Mouse (Mus musculus) kidney, embryonic 16.5 days (tissue): Measurements from ENCODE around the gene Hrasls5. TPM values are rescaled to one million over a fixed set of nuclear protein-coding genes. Genes with fewer than 3 reads are reported as not detected.
A peak's percentile ranks its signal among the peaks of the same experiment; 100 is the strongest.

Experiments used
- ATAC-seq: fragments of 200-750 bp; cut with Nextera tagmentation; 2 replicates; pipeline ENCODE4 v1.8.0; 2017; ENCODE audit warnings: moderate TSS enrichment; ENCODE audit not compliant: low FRiP score, low TSS enrichment
- H3K27ac ChIP-seq: fragments of 300-500 bp; sonication (generic); 2 replicates; pipeline ENCODE4 v1.5.1; 2014; ENCODE audit warnings: low read length
- H3K27me3 ChIP-seq: fragments of 300-500 bp; sonication (generic); 2 replicates; pipeline ENCODE4 v1.6.1; 2014; ENCODE audit warnings: low read length, control low read depth, mixed read lengths; ENCODE audit not compliant: insufficient read depth
- H3K36me3 ChIP-seq: fragments of 300-500 bp; sonication (generic); 2 replicates; pipeline ENCODE4 v1.6.1; 2014; ENCODE audit warnings: low read length, control low read depth, mixed read lengths; ENCODE audit not compliant: insufficient read depth
- H3K4me1 ChIP-seq: fragments of 300-500 bp; sonication (generic); 2 replicates; pipeline ENCODE4 v1.6.1; 2014; ENCODE audit warnings: low read length, control low read depth, mixed read lengths; ENCODE audit not compliant: insufficient read depth
- H3K4me2 ChIP-seq: fragments of 300-500 bp; sonication (generic); replicated peaks from 2 replicates; pipeline ENCODE4 v1.6.1; 2014; ENCODE audit warnings: low read depth, low read length
- H3K4me3 ChIP-seq: fragments of 300-500 bp; sonication (generic); 2 replicates; pipeline ENCODE4 v1.5.1; 2014; ENCODE audit warnings: mild to moderate bottlenecking, low read length
- H3K9ac ChIP-seq: fragments of 300-500 bp; sonication (generic); replicated peaks from 2 replicates; pipeline ENCODE4 v1.6.1; 2014; ENCODE audit warnings: low read length
- H3K9me3 ChIP-seq: fragments of 300-500 bp; sonication (generic); 2 replicates; pipeline ENCODE4 v1.6.1; 2016; ENCODE audit warnings: low read length, control low read depth
- WGBS: fragments of 180-500 bp; shearing (Covaris S2); extraction: QIAGEN DNeasy Blood & Tissue Kit; methylation state at CpG from one replicate; pipeline ENCODE4 v1.1.7; 2014; 5-methylcytosine and 5-hydroxymethylcytosine counted together
- polyA plus RNA-seq: library from polyadenylated mRNA; unstranded; fragments of >200 nt; fragmentation: Nextera tagmentation; extraction: Ambion mirVana; gene quantifications from 2 replicates; pipeline ENCODE4 v1.2.1, GENCODE M21; 2015

The Hrasls5 gene
- polyA plus RNA-seq, 1 experiment from 2014 or later, result not detected

- Histone ChIP-seq H3K27me3 (no peaks in the 10 kb centered on the region), H3K36me3 (no peaks in the 10 kb centered on the region), H3K9me3 (no peaks in the 10 kb centered on the region), H3K4me2 (no peak overlapping the region), H3K9ac (no peak overlapping the region), H3K4me3 (no peak overlapping the region), H3K4me1 (peaks cover 14% of the 10 kb centered on the region; the same call in 1 of the 2 replicates), H3K27ac (no peak overlapping the region)
- no peak for ATAC-seq
Measured at GRCm38 (mm10) chr19:7605013-7605412, 7.3 kb upstream of the Hrasls5 start.

GRCm38 (mm10) chr19:7605930-7606783, 6.2 kb upstream of the Hrasls5 start:
- peak overlapping the region; percentile 69 for H3K27ac ChIP-seq
- H3K4me1 ChIP-seq, result peaks cover 14% of the 10 kb centered on the region; the same call in 1 of the 2 replicates
- peak overlapping the region; percentile 60 for H3K9ac ChIP-seq
- no peaks in the 10 kb centered on the region for H3K9me3 ChIP-seq
- H3K4me2 ChIP-seq, result peak overlapping the region; percentile 66
- no peaks in the 10 kb centered on the region for H3K27me3 ChIP-seq
- 5% methylated on average over 15 of the region's 15 CpGs for WGBS
- ATAC-seq, result peak; percentile 88
- peak overlapping the region; percentile 39 for H3K4me3 ChIP-seq
- H3K36me3 ChIP-seq, result no peaks in the 10 kb centered on the region

- peak; percentile 32; the same call in 1 of the 2 replicates for ATAC-seq
- Histone ChIP-seq H3K4me2 (peak within 1 kb of the TSS; percentile 66), H3K9me3 (no peaks in the 10 kb centered on the region), H3K4me3 (peak within 1 kb of the TSS; percentile 39), H3K27ac (peak within 1 kb of the TSS; percentile 69), H3K27me3 (peaks cover 8% of the 10 kb centered on the region; the same call in 1 of the 2 replicates), H3K4me1 (peaks cover 17% of the 10 kb centered on the region), H3K9ac (peak within 1 kb of the TSS; percentile 60), H3K36me3 (no peaks in the 10 kb centered on the region)
- WGBS, result 5% methylated on average over 15 of the region's 15 CpGs
Measured at GRCm38 (mm10) chr19:7606801-7607689, 5.3 kb upstream of the Hrasls5 start, which contains the start of gene Lgals12. Gene Lgals12, minus strand, starts transcription at chr19:7607193.

GRCm38 (mm10) chr19:7607690-7608201, 4.6 kb upstream of the Hrasls5 start:
- no peak overlapping the region for H3K4me2 ChIP-seq
- no peaks in the 10 kb centered on the region for H3K9me3 ChIP-seq
- H3K4me1 ChIP-seq, result peaks cover 23% of the 10 kb centered on the region
- no peak overlapping the region for H3K9ac ChIP-seq
- H3K27ac ChIP-seq, result no peak overlapping the region
- WGBS, result 76% methylated on average over 7 of the region's 7 CpGs
- no peak overlapping the region for H3K4me3 ChIP-seq
- no peak for ATAC-seq
- H3K27me3 ChIP-seq, result peaks cover 8% of the 10 kb centered on the region; the same call in 1 of the 2 replicates
- no peaks in the 10 kb centered on the region for H3K36me3 ChIP-seq

GRCm38 (mm10) chr19:7613151-7613550, 810 bp downstream of the Hrasls5 start:
- H3K4me1 ChIP-seq, result peaks cover 9% of the 10 kb centered on the region
- no peaks in the 10 kb centered on the region for H3K36me3 ChIP-seq
- no peaks in the 10 kb centered on the region for H3K9me3 ChIP-seq
- no peak overlapping the region for H3K4me2 ChIP-seq
- ATAC-seq, result no peak
- peaks cover 11% of the 10 kb centered on the region; the same call in 1 of the 2 replicates for H3K27me3 ChIP-seq
- no peak overlapping the region for H3K9ac ChIP-seq
- H3K4me3 ChIP-seq, result no peak overlapping the region
- WGBS, result 76% methylated on average over 7 of the region's 7 CpGs
- no peak overlapping the region for H3K27ac ChIP-seq

GRCm38 (mm10) chr19:7616231-7616930, 4.0 kb downstream of the Hrasls5 start:
- H3K9ac ChIP-seq, result no peak overlapping the region
- H3K4me1 ChIP-seq, result peaks cover 9% of the 10 kb centered on the region
- WGBS, result 80% methylated on average over 5 of the region's 5 CpGs
- H3K4me3 ChIP-seq, result no peak overlapping the region
- ATAC-seq, result no peak
- H3K27ac ChIP-seq, result no peak overlapping the region
- H3K36me3 ChIP-seq, result no peaks in the 10 kb centered on the region
- no peak overlapping the region for H3K4me2 ChIP-seq
- H3K27me3 ChIP-seq, result peaks cover 9% of the 10 kb centered on the region; the same call in 1 of the 2 replicates
- H3K9me3 ChIP-seq, result no peaks in the 10 kb centered on the region

- H3K4me2 ChIP-seq, result no peak overlapping the region
- no peak overlapping the region for H3K4me3 ChIP-seq
- no peaks in the 10 kb centered on the region for H3K36me3 ChIP-seq
- no peak overlapping the region for H3K27ac ChIP-seq
- no peak overlapping the region for H3K9ac ChIP-seq
- WGBS, result 43% methylated on average over 3 of the region's 3 CpGs
- H3K4me1 ChIP-seq, result peaks cover 5% of the 10 kb centered on the region
- H3K27me3 ChIP-seq, result peaks cover 3% of the 10 kb centered on the region; the same call in 1 of the 2 replicates
- no peak for ATAC-seq
- no peaks in the 10 kb centered on the region for H3K9me3 ChIP-seq
Measured at GRCm38 (mm10) chr19:7617085-7617484, 4.7 kb downstream of the Hrasls5 start.

GRCm38 (mm10) chr19:7617696-7618095, 5.4 kb downstream of the Hrasls5 start:
- Histone ChIP-seq H3K27me3 (peaks cover 3% of the 10 kb centered on the region; the same call in 1 of the 2 replicates), H3K4me2 (no peak overlapping the region), H3K27ac (no peak overlapping the region), H3K36me3 (no peaks in the 10 kb centered on the region), H3K9ac (no peak overlapping the region), H3K4me3 (no peak overlapping the region), H3K4me1 (no peaks in the 10 kb centered on the region), H3K9me3 (no peaks in the 10 kb centered on the region)
- 35% methylated on average over 7 of the region's 7 CpGs for WGBS
- peak; percentile 19; the same call in 1 of the 2 replicates for ATAC-seq

- H3K9me3 ChIP-seq, result no peaks in the 10 kb centered on the region
- H3K27ac ChIP-seq, result no peak overlapping the region
- H3K27me3 ChIP-seq, result no peaks in the 10 kb centered on the region
- H3K9ac ChIP-seq, result no peak overlapping the region
- H3K4me1 ChIP-seq, result no peaks in the 10 kb centered on the region
- H3K36me3 ChIP-seq, result no peaks in the 10 kb centered on the region
- 0 out of 2 replicates have a peak, but pooled peaks have one; percentile 42 for ATAC-seq
- H3K4me2 ChIP-seq, result no peak overlapping the region
- no peak overlapping the region for H3K4me3 ChIP-seq
Measured at GRCm38 (mm10) chr19:7633021-7633420, 20.7 kb downstream of the Hrasls5 start.
